Mouse (Mus musculus) hindbrain, embryonic 11.5 days (tissue): ENCODE measurements around the gene Sdc1. TPM values are rescaled to one million over a fixed set of nuclear protein-coding genes. Genes with fewer than 3 reads are reported as not detected.

Source experiments
- ATAC-seq: fragments of 200-750 bp; cut with Nextera tagmentation; 2 replicates; pipeline ENCODE4 v1.8.0; 2017; ENCODE audit warnings: mild to moderate bottlenecking, moderate TSS enrichment, moderate library complexity; ENCODE audit not compliant: low FRiP score
- DNase-seq: peaks from one replicate; pipeline ENCODE4 v3.0.0-alpha.2; 2015; ENCODE audit warnings: low spot score
- H3K27ac ChIP-seq: fragments of 300-500 bp; sonication (generic); 2 replicates; pipeline ENCODE4 v1.5.1; 2014; ENCODE audit warnings: mild to moderate bottlenecking, low read depth, low read length
- H3K27me3 ChIP-seq: fragments of 300-500 bp; sonication (generic); 2 replicates; pipeline ENCODE4 v1.6.1; 2014; ENCODE audit warnings: mild to moderate bottlenecking, low read length, moderate library complexity, mixed read lengths; ENCODE audit not compliant: control insufficient read depth, insufficient read depth
- H3K36me3 ChIP-seq: fragments of 300-500 bp; sonication (generic); 2 replicates; pipeline ENCODE4 v1.6.1; 2014; ENCODE audit warnings: mild to moderate bottlenecking, low read length, moderate library complexity, mixed read lengths; ENCODE audit not compliant: control insufficient read depth, insufficient read depth
- H3K4me1 ChIP-seq: fragments of 300-500 bp; sonication (generic); replicated peaks from 2 replicates; pipeline ENCODE4 v1.6.1; 2014; ENCODE audit warnings: low read length, mixed read lengths; ENCODE audit not compliant: control insufficient read depth, insufficient read depth
- H3K4me2 ChIP-seq: fragments of 300-500 bp; sonication (generic); replicated peaks from 2 replicates; pipeline ENCODE4 v1.6.1; 2014; ENCODE audit warnings: mild to moderate bottlenecking, low read depth, low read length
- H3K4me3 ChIP-seq: fragments of 300-500 bp; sonication (generic); 2 replicates; pipeline ENCODE4 v1.5.1; 2014; ENCODE audit warnings: low read depth, low read length
- H3K9ac ChIP-seq: fragments of 300-500 bp; sonication (generic); 2 replicates; pipeline ENCODE4 v1.6.1; 2014; ENCODE audit warnings: low read depth, low read length
- H3K9me3 ChIP-seq: fragments of 300-500 bp; sonication (generic); 2 replicates; pipeline ENCODE4 v1.6.1; 2016; ENCODE audit warnings: low read length; ENCODE audit not compliant: control insufficient read depth
- WGBS: fragments of 180-500 bp; shearing (Covaris S2); extraction: QIAGEN DNeasy Blood & Tissue Kit; methylation state at CpG from one replicate; pipeline ENCODE4 v1.1.7; 2014; 5-methylcytosine and 5-hydroxymethylcytosine counted together
- polyA plus RNA-seq: library from polyadenylated mRNA; unstranded; fragments of >200 nt; fragmentation: Nextera tagmentation; extraction: Ambion mirVana; gene quantifications from 2 replicates; pipeline ENCODE4 v1.2.1, GENCODE M21; 2014

Gene Sdc1
- polyA plus RNA-seq, 1 experiment from 2014 or later = 49.3 TPM

- 0 out of 2 replicates have a peak, but pooled peaks cover 3% of the 10 kb centered on the region for H3K4me1 ChIP-seq
- 88% methylated on average over 3 of the region's 3 CpGs for WGBS
- no peak overlapping the region for H3K4me3 ChIP-seq
Observed at GRCm38 (mm10) chr12:8776741-8777140, 5.6 kb downstream of the Sdc1 start.

GRCm38 (mm10) chr12:8778106-8778505, 7.0 kb downstream of the Sdc1 start:
- 91% methylated on average over 7 of the region's 7 CpGs for WGBS
- H3K27me3 ChIP-seq = no peaks in the 10 kb centered on the region
- H3K36me3 ChIP-seq = no peaks in the 10 kb centered on the region
- no peaks in the 10 kb centered on the region for H3K9me3 ChIP-seq
- no peak overlapping the region for H3K4me3 ChIP-seq
- 0 out of 2 replicates have a peak, but pooled peaks cover 3% of the 10 kb centered on the region for H3K4me1 ChIP-seq
- no peak overlapping the region for H3K9ac ChIP-seq
- H3K4me2 ChIP-seq = no peak overlapping the region
- ATAC-seq (no peak), DNase-seq (no peak)
- no peak overlapping the region for H3K27ac ChIP-seq

More at GRCm38 (mm10) chr12:8776741-8777140, 5.6 kb downstream of the Sdc1 start:
- no peak for DNase-seq
- no peak overlapping the region for H3K27ac ChIP-seq
- no peak for ATAC-seq
- H3K9me3 ChIP-seq = no peaks in the 10 kb centered on the region
- no peaks in the 10 kb centered on the region for H3K27me3 ChIP-seq
- no peak overlapping the region for H3K4me2 ChIP-seq
- no peak overlapping the region for H3K9ac ChIP-seq
- no peaks in the 10 kb centered on the region for H3K36me3 ChIP-seq

GRCm38 (mm10) chr12:8779851-8780250, 8.7 kb downstream of the Sdc1 start:
- DNase-seq (no peak), ATAC-seq (no peak)
- no peak overlapping the region for H3K4me3 ChIP-seq
- 79% methylated on average over 4 of the region's 4 CpGs for WGBS
- no peaks in the 10 kb centered on the region for H3K27me3 ChIP-seq
- H3K4me1 ChIP-seq = no peaks in the 10 kb centered on the region
- H3K9ac ChIP-seq = no peak overlapping the region
- no peak overlapping the region for H3K4me2 ChIP-seq
- no peaks in the 10 kb centered on the region for H3K36me3 ChIP-seq
- H3K9me3 ChIP-seq = no peaks in the 10 kb centered on the region
- H3K27ac ChIP-seq = no peak overlapping the region

- no peak for ATAC-seq
- no peak for DNase-seq
- 78% methylated on average over 7 of the region's 7 CpGs for WGBS
- Histone ChIP-seq H3K27ac (no peak overlapping the region), H3K4me1 (no peaks in the 10 kb centered on the region), H3K9me3 (no peaks in the 10 kb centered on the region), H3K27me3 (no peaks in the 10 kb centered on the region), H3K4me3 (no peak overlapping the region), H3K4me2 (no peak overlapping the region), H3K36me3 (no peaks in the 10 kb centered on the region), H3K9ac (no peak overlapping the region)
Observed at GRCm38 (mm10) chr12:8781121-8781520, 10.0 kb downstream of the Sdc1 start.

GRCm38 (mm10) chr12:8781681-8782378, 10.7 kb downstream of the Sdc1 start:
- Histone ChIP-seq H3K4me3 (no peak overlapping the region), H3K27ac (no peak overlapping the region; the same call in 1 of the 2 replicates), H3K4me2 (no peak overlapping the region), H3K4me1 (no peaks in the 10 kb centered on the region), H3K9me3 (no peaks in the 10 kb centered on the region), H3K27me3 (no peaks in the 10 kb centered on the region), H3K9ac (no peak overlapping the region), H3K36me3 (no peaks in the 10 kb centered on the region)
- DNase-seq = no peak
- 89% methylated on average over 9 of the region's 9 CpGs for WGBS
- ATAC-seq = no peak

GRCm38 (mm10) chr12:8782565-8782964, 11.4 kb downstream of the Sdc1 start:
- H3K27ac ChIP-seq = no peak overlapping the region
- no peaks in the 10 kb centered on the region for H3K27me3 ChIP-seq
- no peaks in the 10 kb centered on the region for H3K9me3 ChIP-seq
- H3K36me3 ChIP-seq = no peaks in the 10 kb centered on the region
- no peak overlapping the region for H3K4me3 ChIP-seq
- no peak for ATAC-seq
- no peak overlapping the region for H3K4me2 ChIP-seq
- 87% methylated on average over 3 of the region's 3 CpGs for WGBS
- DNase-seq = no peak
- H3K4me1 ChIP-seq = no peaks in the 10 kb centered on the region
- no peak overlapping the region for H3K9ac ChIP-seq

GRCm38 (mm10) chr12:8784189-8784588, 13.1 kb downstream of the Sdc1 start:
- no peak overlapping the region for H3K9ac ChIP-seq
- H3K27ac ChIP-seq = no peak overlapping the region
- 72% methylated on average over 9 of the region's 9 CpGs for WGBS
- ATAC-seq (no peak), DNase-seq (no peak)
- H3K27me3 ChIP-seq = no peaks in the 10 kb centered on the region
- no peaks in the 10 kb centered on the region for H3K9me3 ChIP-seq
- H3K4me1 ChIP-seq = no peaks in the 10 kb centered on the region
- no peak overlapping the region for H3K4me2 ChIP-seq
- no peak overlapping the region for H3K4me3 ChIP-seq
- no peaks in the 10 kb centered on the region for H3K36me3 ChIP-seq

GRCm38 (mm10) chr12:8786476-8786875, 15.4 kb downstream of the Sdc1 start:
- Histone ChIP-seq H3K4me1 (no peaks in the 10 kb centered on the region), H3K9ac (no peak overlapping the region), H3K4me3 (no peak overlapping the region), H3K27ac (no peak overlapping the region), H3K36me3 (peaks cover 7% of the 10 kb centered on the region; the same call in 1 of the 2 replicates), H3K4me2 (no peak overlapping the region), H3K9me3 (no peaks in the 10 kb centered on the region), H3K27me3 (no peaks in the 10 kb centered on the region)
- WGBS = 85% methylated on average over 5 of the region's 5 CpGs
- DNase-seq (no peak), ATAC-seq (no peak)

GRCm38 (mm10) chr12:8786984-8787730, 16.0 kb downstream of the Sdc1 start:
- 89% methylated on average over 12 of the region's 12 CpGs for WGBS
- no peak overlapping the region for H3K27ac ChIP-seq
- peaks cover 9% of the 10 kb centered on the region; the same call in 1 of the 2 replicates for H3K36me3 ChIP-seq
- no peaks in the 10 kb centered on the region for H3K27me3 ChIP-seq
- H3K9me3 ChIP-seq = no peaks in the 10 kb centered on the region
- no peaks in the 10 kb centered on the region for H3K4me1 ChIP-seq
- no peak overlapping the region for H3K9ac ChIP-seq
- no peak overlapping the region for H3K4me2 ChIP-seq
- H3K4me3 ChIP-seq = no peak overlapping the region
- no peak for DNase-seq
- ATAC-seq = no peak
